27 mouse cellular contexts compared by ENCODE assay signal in genomic region chr13:47355169-47355568, GRCm38 (mm10).
DNase-seq lines count a peak whose midpoint lies in the region; ATAC-seq and TF ChIP-seq lines count a peak whose summit lies in the region.
"Had no signal": no experiment of that assay in that cellular context is flagged by ENCODE, and none has a peak within 500 bp of the region (broad histone marks: within the 10 kb centered on the region; RNA-seq: fewer than 3 reads in every experiment).

No protein-coding gene starts in this region.

- peaks cover 6% of the 10 kb centered on the region for H3K4me1 ChIP-seq in testis, adult 2 months (ENCODE audit: control insufficient read depth, insufficient read depth, low read length)
- H3K4me1 ChIP-seq: heart, embryonic 12.5 days; intestine, embryonic 15.5 days; liver, embryonic 12.5 days; megakaryocyte, embryonic 14.5 days; midbrain, embryonic 12.5 days; neural tube, embryonic 12.5 days had no signal

- no peak overlapping the region for H3K27ac ChIP-seq in testis, adult 2 months (ENCODE audit: control insufficient read depth, insufficient read depth, low read depth, low read length)
- H3K27ac ChIP-seq: hindbrain, embryonic 10.5 days; hindbrain, postnatal 0 days; intestine, embryonic 15.5 days; kidney, postnatal 0 days; liver, embryonic 12.5 days; midbrain, embryonic 12.5 days; neural tube, embryonic 12.5 days had no signal

- H3K4me3 ChIP-seq in testis, adult 2 months (ENCODE audit: control insufficient read depth, low read depth, low read length), result peak overlapping the region; percentile 64; the same call in 1 of the 2 replicates
- H3K4me3 ChIP-seq: erythroblast, embryonic 14.5 days; heart, embryonic 12.5 days; hindbrain, embryonic 10.5 days; intestine, embryonic 15.5 days; liver, embryonic 12.5 days; megakaryocyte, embryonic 14.5 days; midbrain, embryonic 12.5 days; myocyte; neural tube, embryonic 12.5 days had no signal

- peak; percentile 82 for ATAC-seq in megakaryocyte progenitor cell, adult 5-6 weeks (replicated peaks; ENCODE audit: poor library complexity)
- ATAC-seq: intestine, embryonic 15.5 days; liver, embryonic 12.5 days; liver, postnatal 0 days had no signal

- TF ChIP-seq POLR2A in testis, adult 2 months (IDR thresholded peaks at IDR 0.05; ENCODE audit: control insufficient read depth, low read depth, low read length), result no peak

- H3K36me3 ChIP-seq in testis, adult 2 months (ENCODE audit: control insufficient read depth, insufficient read depth, low read length), result no peaks in the 10 kb centered on the region
- H3K36me3 ChIP-seq: heart, embryonic 12.5 days; hindbrain, embryonic 10.5 days; intestine, embryonic 15.5 days; liver, embryonic 12.5 days; midbrain, embryonic 12.5 days; neural tube, embryonic 12.5 days had no signal

- no peaks in the 10 kb centered on the region for H3K27me3 ChIP-seq in testis, adult 2 months (ENCODE audit: control insufficient read depth, insufficient read depth, low read length)
- H3K27me3 ChIP-seq: CH12.LX; heart, embryonic 12.5 days; intestine, embryonic 15.5 days; liver, embryonic 12.5 days; megakaryocyte, embryonic 14.5 days; neural tube, embryonic 12.5 days had no signal

- no peak for TF ChIP-seq CTCF in testis, adult 2 months (IDR thresholded peaks at IDR 0.05; ENCODE audit: control insufficient read depth, insufficient read depth, insufficient replicate concordance, low read depth, low read length)

- DNase-seq in testis, postnatal 10 days (ENCODE audit: low spot score), result no peak
- peak; percentile 6 for DNase-seq in c-Kit-positive CD71-negative TER-119-negative erythroid progenitor cells, embryonic 14.5 days (ENCODE audit: low read depth)
- DNase-seq in ovary, postnatal 10 days (ENCODE audit: low spot score), result no peak
- no peak for DNase-seq in thymus, postnatal 4 days
- DNase-seq: adrenal gland, postnatal 14 days; cerebellum, adult 18-20 months; forebrain, postnatal 0 days; kidney, adult 8-10 months; liver, postnatal 0 days; lung, postnatal 14 days; right cerebral cortex, postnatal 25 days; thymus, adult 2 months; thymus, postnatal 36 days had no signal
